Comparison of ENCODE assay signal across 19 mouse cellular contexts in the genomic region with DNA sequence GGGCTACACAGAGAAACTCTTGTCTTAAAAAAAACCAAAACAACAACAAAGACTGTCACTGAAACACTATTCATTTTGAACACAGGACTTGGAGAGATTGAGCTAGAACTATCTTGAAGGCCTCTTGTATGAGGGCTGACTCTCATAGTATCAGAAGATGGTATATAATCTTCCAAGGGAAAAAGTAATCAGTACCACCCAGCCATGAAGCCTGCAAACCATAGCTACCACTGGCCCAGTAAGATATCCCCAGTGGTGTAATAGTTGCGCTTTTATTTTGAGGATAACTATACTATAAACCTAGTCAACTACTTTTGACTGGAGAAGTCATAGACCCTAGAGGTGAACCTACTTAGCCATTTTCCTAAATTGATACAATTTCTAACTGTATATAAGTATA.
"Had no signal": no experiment of that assay in that cellular context is flagged by ENCODE, and none has a peak within 500 bp of the region (broad histone marks: within the 10 kb centered on the region; RNA-seq: fewer than 3 reads in every experiment).

No protein-coding gene starts in this region.

- H3K27me3 ChIP-seq: kidney, embryonic 15.5 days; midbrain, embryonic 12.5 days; midbrain, embryonic 15.5 days; neural tube, embryonic 12.5 days; neural tube, embryonic 15.5 days had no signal

- H3K27ac ChIP-seq: kidney, embryonic 15.5 days; left cerebral cortex, adult 2 months; macrophage; midbrain, embryonic 12.5 days; midbrain, embryonic 15.5 days; neural tube, embryonic 12.5 days; neural tube, embryonic 15.5 days had no signal

- ATAC-seq: lung, postnatal 0 days; midbrain, embryonic 15.5 days had no signal

- H3K4me3 ChIP-seq: kidney, embryonic 15.5 days; left cerebral cortex, adult 2 months; midbrain, embryonic 12.5 days; midbrain, embryonic 15.5 days; neural tube, embryonic 12.5 days; neural tube, embryonic 15.5 days had no signal

- H3K36me3 ChIP-seq: midbrain, embryonic 15.5 days had no signal

- H3K9ac ChIP-seq: kidney, embryonic 15.5 days; lung, embryonic 14.5 days; midbrain, embryonic 12.5 days; midbrain, embryonic 15.5 days; neural tube, embryonic 12.5 days; neural tube, embryonic 15.5 days had no signal

- DNase-seq: kidney, adult 11 months; kidney, adult 8-10 months; kidney, postnatal 10 days; kidney, postnatal 36 days; layer of hippocampus, postnatal 36 days; lung, embryonic 14.5 days; right cerebral cortex, adult 18-20 months; right cerebral cortex, postnatal 14 days; right cerebral cortex, postnatal 4 days; thymus, adult 2 months; thymus, postnatal 25 days had no signal

- H3K9me3 ChIP-seq: kidney, embryonic 15.5 days; midbrain, embryonic 12.5 days; midbrain, embryonic 15.5 days; neural tube, embryonic 12.5 days; neural tube, embryonic 15.5 days had no signal

- H3K4me1 ChIP-seq: kidney, embryonic 15.5 days; midbrain, embryonic 12.5 days; midbrain, embryonic 15.5 days; neural tube, embryonic 12.5 days; neural tube, embryonic 15.5 days had no signal

- H3K4me2 ChIP-seq: kidney, embryonic 15.5 days; lung, embryonic 14.5 days; midbrain, embryonic 12.5 days; midbrain, embryonic 15.5 days; neural tube, embryonic 12.5 days; neural tube, embryonic 15.5 days had no signal
